Mouse (Mus musculus): ENCODE measurements at regions not wholly inside any gene's neighbourhood (a gene's known extent, or its start where the extent isn't known, plus 50 kb on each side); places are given as distances from the start of the nearest gene placed in this dataset.

GRCm38 (mm10) chr3:119893165-119893910 lies 109.1 kb upstream of the Ptbp2 start:
- no peak for DNase-seq (ENCODE audit: low read depth, low spot score)

DNA sequence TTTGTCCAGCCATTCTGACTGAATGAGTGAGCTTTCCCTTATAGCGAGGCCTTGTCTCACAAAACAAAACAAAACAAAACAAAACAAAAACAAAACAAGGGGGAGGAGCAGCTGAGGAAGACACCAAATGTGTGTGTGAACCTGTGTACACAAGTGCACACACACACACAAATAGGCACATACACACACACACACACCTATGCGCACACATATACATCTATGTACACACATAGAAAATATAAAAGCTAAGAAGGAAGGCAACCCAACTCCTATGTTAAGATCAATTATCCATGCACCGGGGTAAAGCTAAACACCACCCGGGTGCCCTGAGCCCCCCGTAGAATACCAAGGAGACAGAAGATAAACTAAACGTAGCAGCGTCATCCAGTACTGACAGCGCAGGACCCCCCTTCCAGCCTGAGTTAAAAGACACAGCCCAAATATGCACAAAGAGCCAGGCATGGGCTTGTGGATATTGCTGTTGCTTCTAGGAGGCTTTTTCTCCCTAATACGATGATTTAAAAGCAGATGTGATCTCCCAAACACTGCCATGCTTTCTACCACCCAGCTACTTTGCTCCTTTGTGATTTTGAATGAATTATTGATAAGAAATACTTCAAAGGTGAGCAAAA lies 108.4 kb upstream of the Ptbp2 start:
- no peak for DNase-seq (ENCODE audit: low read depth, low spot score)

- no peak for DNase-seq (ENCODE audit: low read depth, low spot score)
These were observed 106.6 kb upstream of the Ptbp2 start for GRCm38 (mm10) chr3:119890911-119891310.

DNA sequence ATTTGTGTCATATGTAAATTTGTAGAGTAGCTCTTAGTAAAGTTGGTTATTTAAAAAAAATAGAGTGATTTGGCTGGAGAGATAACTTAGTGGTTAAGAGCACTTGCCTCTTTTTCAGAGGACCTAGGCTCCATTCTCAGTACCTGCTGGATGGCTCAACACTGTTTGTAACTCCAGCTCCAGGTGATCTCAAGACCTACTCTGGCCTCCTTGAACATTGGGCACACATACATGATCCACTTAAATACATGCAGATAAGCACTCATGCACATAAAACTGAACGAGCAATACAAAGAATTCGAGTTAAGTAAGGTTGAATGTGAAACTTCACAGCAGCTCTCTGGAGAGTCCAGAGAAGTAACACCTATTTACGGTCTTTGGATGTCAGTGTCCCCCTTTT lies 104.2 kb upstream of the Ptbp2 start:
- no peak for DNase-seq (ENCODE audit: low read depth, low spot score)

DNA sequence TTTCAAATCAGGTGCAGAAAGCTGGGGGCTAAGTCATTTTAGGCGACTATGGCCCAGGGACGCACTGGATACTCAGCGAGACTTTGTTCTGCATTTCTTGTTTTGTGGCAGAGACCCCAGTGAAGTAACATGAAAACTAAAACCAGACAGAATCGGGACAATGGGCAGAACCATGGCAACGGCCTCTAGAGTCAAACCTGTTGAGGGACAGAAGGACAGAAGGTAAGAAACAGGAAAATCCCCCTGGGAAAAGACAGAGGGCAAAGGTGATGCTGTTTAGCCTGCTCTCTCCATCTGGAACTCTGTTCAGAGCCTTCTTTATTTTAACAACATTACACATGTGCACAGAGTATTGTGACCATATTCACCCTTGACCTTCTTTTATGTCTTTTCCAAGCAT lies 92.1 kb upstream of the Ptbp2 start:
- no peak for DNase-seq (ENCODE audit: low read depth, low spot score)

DNA sequence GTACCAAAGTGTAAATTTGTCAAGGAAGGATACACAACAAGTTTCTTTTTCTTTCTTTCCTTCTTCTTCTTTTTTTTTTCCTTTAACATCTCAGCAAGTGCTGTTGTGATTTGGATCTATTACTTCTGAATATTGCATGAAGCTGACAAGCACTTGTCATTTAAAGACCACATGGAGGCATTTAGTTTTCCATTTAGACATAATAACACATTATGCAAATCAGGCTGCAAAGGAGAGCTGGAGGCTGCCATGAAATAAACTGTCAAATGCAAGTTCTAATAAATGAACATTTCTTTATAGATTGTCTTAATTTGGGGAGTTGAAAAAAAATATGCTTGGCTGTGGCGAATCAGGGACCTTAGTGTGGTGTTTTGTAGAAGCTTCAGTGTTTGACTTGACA lies 90.8 kb upstream of the Ptbp2 start:
- no peak for DNase-seq (ENCODE audit: low read depth, low spot score)

- no peak for DNase-seq (ENCODE audit: low read depth, low spot score)
These were observed 78.1 kb upstream of the Ptbp2 start for GRCm38 (mm10) chr3:119862194-119862957.
